8 mouse cellular contexts compared by ENCODE assay signal in genomic region chr11:97151343-97151801, GRCm38 (mm10). TPM values are rescaled to one million over a fixed set of nuclear protein-coding genes. Genes with fewer than 3 reads are reported as not detected.
DNase-seq lines count a peak whose midpoint lies in the region; ATAC-seq lines count a peak whose summit lies in the region.

Gene Tbkbp1 (minus strand): TSS chr11:97151495.

- no peaks in the 10 kb centered on the region for H3K9me3 ChIP-seq in embryonic facial prominence, embryonic 14.5 days (ENCODE audit: control insufficient read depth, low read length)
- no peaks in the 10 kb centered on the region for H3K9me3 ChIP-seq in midbrain, embryonic 13.5 days

- peak within 1 kb of the TSS; percentile 93 for H3K27ac ChIP-seq in embryonic facial prominence, embryonic 14.5 days (replicated peaks; ENCODE audit: low read depth, low read length)
- H3K27ac ChIP-seq in midbrain, embryonic 13.5 days, result peak within 1 kb of the TSS; percentile 97

- ATAC-seq in embryonic facial prominence, embryonic 14.5 days (ENCODE audit: low read depth), result peak; percentile 16; the same call in 1 of the 2 replicates
- ATAC-seq in midbrain, embryonic 13.5 days, result peak; percentile 40; the same call in 1 of the 2 replicates

- WGBS in embryonic facial prominence, embryonic 14.5 days, result 0% methylated on average over 27 of the region's 64 CpGs
- WGBS in midbrain, embryonic 13.5 days, result 0% methylated on average over 23 of the region's 64 CpGs

- H3K9ac ChIP-seq in embryonic facial prominence, embryonic 14.5 days (ENCODE audit: low read depth, low read length), result peak within 1 kb of the TSS; percentile 81
- H3K9ac ChIP-seq in midbrain, embryonic 13.5 days (replicated peaks), result peak within 1 kb of the TSS; percentile 87

- H3K4me3 ChIP-seq in embryonic facial prominence, embryonic 14.5 days (ENCODE audit: low read depth, low read length), result peak within 1 kb of the TSS; percentile 76
- H3K4me3 ChIP-seq in midbrain, embryonic 13.5 days (replicated peaks), result peak within 1 kb of the TSS; percentile 75

- H3K36me3 ChIP-seq in embryonic facial prominence, embryonic 14.5 days (ENCODE audit: control insufficient read depth, insufficient read depth, low read length), result peaks cover 31% of the 10 kb centered on the region
- peaks cover 24% of the 10 kb centered on the region for H3K36me3 ChIP-seq in midbrain, embryonic 13.5 days

- peak within 1 kb of the TSS; percentile 83 for H3K4me2 ChIP-seq in embryonic facial prominence, embryonic 14.5 days (ENCODE audit: low read depth, low read length)
- peak within 1 kb of the TSS; percentile 83 for H3K4me2 ChIP-seq in midbrain, embryonic 13.5 days (replicated peaks)

- intact Hi-C loops in heart, postnatal 25 days (cut with DNase I), result no loop called here
- intact Hi-C loops in left cerebral cortex, postnatal 25 days (cut with DNase I), result no loop called here

- peak; percentile 68 for DNase-seq in embryo, embryonic 11 days
- DNase-seq in embryo, embryonic 10.5 days (ENCODE audit: low spot score), result no peak
- peak; percentile 16 for DNase-seq in Muller cell, postnatal 12 days (ENCODE audit: inconsistent ontology term)
- DNase-seq in embryonic facial prominence, embryonic 14.5 days (ENCODE audit: low spot score), result peak; percentile 54
- DNase-seq in heart, postnatal 25 days (ENCODE audit: low spot score), result no peak
- peak; percentile 25 to 45 for DNase-seq in left cerebral cortex, postnatal 25 days (ENCODE audit: low spot score in 2 of 2)
- no peak for DNase-seq in yolk sac, embryonic 10.5 days (ENCODE audit: low spot score)

- peaks cover 11% of the 10 kb centered on the region for H3K4me1 ChIP-seq in embryonic facial prominence, embryonic 14.5 days (ENCODE audit: control insufficient read depth, insufficient read depth, low read length)
- H3K4me1 ChIP-seq in midbrain, embryonic 13.5 days (replicated peaks), result peaks cover 37% of the 10 kb centered on the region

- no peaks in the 10 kb centered on the region for H3K27me3 ChIP-seq in embryonic facial prominence, embryonic 14.5 days (replicated peaks; ENCODE audit: control insufficient read depth, insufficient read depth, low read length)
- peaks cover 21% of the 10 kb centered on the region for H3K27me3 ChIP-seq in midbrain, embryonic 13.5 days

RNA-seq across cellular contexts. Expression of gene Tbkbp1, which starts in this region (rescaled TPM):
- polyA plus RNA-seq in embryonic facial prominence, embryonic 14.5 days (2014; fragmentation: Nextera tagmentation; extraction: Ambion mirVana), result 7.6 TPM in 2 replicates
- 10 to 100 TPM; 13.3 to 16.7 TPM for total RNA-seq in heart, postnatal 25 days (2021)
- total RNA-seq in left cerebral cortex, postnatal 25 days (2021), result 10 to 100 TPM; 45.7 to 47.7 TPM
- polyA plus RNA-seq in midbrain, embryonic 13.5 days (2015; fragmentation: Nextera tagmentation; extraction: Ambion mirVana), result 5.6 and 6.7 TPM in 2 replicates

Comparison
In these comparisons a context has a peak if more than half of its experiments do, and no peak if none do; other contexts are left out.
1. DNase-seq: peak in embryo, embryonic 11 days (single experiment), Muller cell, postnatal 12 days (single experiment), embryonic facial prominence, embryonic 14.5 days (single experiment) and left cerebral cortex, postnatal 25 days (2 of 2); none in embryo, embryonic 10.5 days (single experiment), heart, postnatal 25 days (single experiment) and yolk sac, embryonic 10.5 days (single experiment).